Mouse (Mus musculus) ES-Bruce4 (cell line): ENCODE measurements around the gene Plk2.

Experiments
- CTCF ChIP-seq: IDR thresholded peaks from one replicate; pipeline ENCODE4 v1.8.1; 2011; ENCODE audit warnings: low read depth, low read length
- POLR2A ChIP-seq: IDR thresholded peaks from one replicate; pipeline ENCODE4 v1.8.1; 2011; ENCODE audit warnings: low read length; ENCODE audit not compliant: insufficient read depth

DNA sequence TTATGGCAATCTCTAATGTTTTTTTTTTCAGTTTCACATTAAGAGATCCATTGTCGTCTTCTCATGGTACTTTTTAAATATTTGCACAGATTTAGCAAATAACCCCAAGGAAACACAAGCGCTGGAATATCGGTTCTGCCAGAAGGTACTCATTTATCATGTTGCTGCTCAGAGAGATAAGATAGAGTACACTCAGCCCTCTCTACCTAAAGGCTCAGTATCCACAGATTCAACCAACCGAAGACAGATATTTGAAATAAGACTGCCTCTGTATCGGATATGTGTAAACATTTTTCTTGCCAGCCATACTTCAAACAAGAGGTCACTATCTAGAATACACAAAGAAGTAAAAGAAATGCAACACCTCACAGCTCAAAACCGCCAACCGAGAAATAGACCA is 27.6 kb downstream of the Plk2 start:
- TF ChIP-seq CTCF = no peak
- no peak for TF ChIP-seq POLR2A
